Mouse (Mus musculus) stomach, postnatal 0 days (tissue): ENCODE data around the gene Fam183b. TPM values are rescaled to one million over a fixed set of nuclear protein-coding genes. Genes with fewer than 3 reads are reported as not detected.
A peak's percentile ranks its signal among the peaks of the same experiment; 100 is the strongest.

Source experiments
- ATAC-seq: fragments of 200-750 bp; cut with Nextera tagmentation; 2 replicates; pipeline ENCODE4 v1.8.0; 2017; ENCODE audit not compliant: low FRiP score, low TSS enrichment
- DNase-seq: peaks from one replicate; pipeline ENCODE4 v3.0.0-alpha.2; 2016; ENCODE audit warnings: low spot score
- H3K27ac ChIP-seq: fragments of 300-500 bp; sonication (generic); replicated peaks from 2 replicates; pipeline ENCODE4 v1.5.1; 2014; ENCODE audit warnings: mild to moderate bottlenecking, control low read depth
- H3K27me3 ChIP-seq: fragments of 300-500 bp; sonication (generic); 2 replicates; pipeline ENCODE4 v1.6.1; 2014; ENCODE audit warnings: low read length; ENCODE audit not compliant: control insufficient read depth, insufficient read depth
- H3K36me3 ChIP-seq: fragments of 300-500 bp; sonication (generic); 2 replicates; pipeline ENCODE4 v1.6.1; 2014; ENCODE audit warnings: low read length, mixed read lengths; ENCODE audit not compliant: control insufficient read depth, insufficient read depth
- H3K4me1 ChIP-seq: fragments of 300-500 bp; sonication (generic); replicated peaks from 2 replicates; pipeline ENCODE4 v1.6.1; 2014; ENCODE audit warnings: antibody characterized with exemption; ENCODE audit not compliant: control insufficient read depth, insufficient read depth
- H3K4me2 ChIP-seq: fragments of 300-500 bp; sonication (generic); replicated peaks from 2 replicates; pipeline ENCODE4 v1.6.1; 2014; ENCODE audit warnings: low read depth, mild to moderate bottlenecking, control low read depth, moderate library complexity
- H3K4me3 ChIP-seq: fragments of 300-500 bp; sonication (generic); 2 replicates; pipeline ENCODE4 v1.5.1; 2014; ENCODE audit warnings: low read depth, low read length, control low read depth
- H3K9ac ChIP-seq: fragments of 300-500 bp; sonication (generic); 2 replicates; pipeline ENCODE4 v1.6.1; 2014; ENCODE audit warnings: mild to moderate bottlenecking, low read length, control low read depth, mixed read lengths
- H3K9me3 ChIP-seq: fragments of 300-500 bp; sonication (generic); 2 replicates; pipeline ENCODE4 v1.6.1; 2016; ENCODE audit warnings: low read length; ENCODE audit not compliant: control insufficient read depth
- CTCF ChIP-seq: IDR thresholded peaks from 2 replicates; pipeline ENCODE4 v1.5.1; 2016; ENCODE audit warnings: antibody characterized with exemption, low read depth, mild to moderate bottlenecking, moderate library complexity
- EP300 ChIP-seq: optimal IDR thresholded peaks from 2 replicates; pipeline ENCODE3; 2016; ENCODE audit warnings: antibody characterized with exemption
- WGBS: fragments of 180-500 bp; shearing (Covaris S2); extraction: QIAGEN DNeasy Blood & Tissue Kit; methylation state at CpG from one replicate; pipeline ENCODE4 v1.1.7; 2014; 5-methylcytosine and 5-hydroxymethylcytosine counted together
- polyA plus RNA-seq: library from polyadenylated mRNA; unstranded; fragments of >200 nt; fragmentation: Nextera tagmentation; extraction: Ambion mirVana; gene quantifications from 2 replicates; pipeline ENCODE4 v1.2.1, GENCODE M21; 2015

Gene Fam183b
- polyA plus RNA-seq, 1 experiment from 2014 or later = 3.7 TPM

- Histone ChIP-seq H3K4me2 (no peak overlapping the region), H3K27me3 (no peaks in the 10 kb centered on the region), H3K4me1 (no peaks in the 10 kb centered on the region), H3K27ac (no peak overlapping the region), H3K4me3 (no peak overlapping the region), H3K9ac (no peak overlapping the region), H3K36me3 (no peaks in the 10 kb centered on the region), H3K9me3 (no peaks in the 10 kb centered on the region)
- ATAC-seq (peak; percentile 73; the same call in 1 of the 2 replicates), DNase-seq (no peak)
- TF ChIP-seq CTCF (no peak), EP300 (no peak)
- 25% methylated on average over 3 of the region's 3 CpGs for WGBS
These were observed 12.2 kb downstream of the Fam183b start for GRCm38 (mm10) chr11:58789532-58789931.

GRCm38 (mm10) chr11:58788346-58788745, 13.4 kb downstream of the Fam183b start:
- Histone ChIP-seq H3K4me3 (no peak overlapping the region), H3K27ac (no peak overlapping the region), H3K27me3 (no peaks in the 10 kb centered on the region), H3K9me3 (no peaks in the 10 kb centered on the region), H3K9ac (no peak overlapping the region), H3K4me2 (no peak overlapping the region), H3K4me1 (no peaks in the 10 kb centered on the region), H3K36me3 (no peaks in the 10 kb centered on the region)
- 73% methylated on average over 8 of the region's 8 CpGs for whole genome bisulfite sequencing
- DNase-seq = no peak
- no peak for ATAC-seq
- TF ChIP-seq EP300 (no peak), CTCF (no peak)

DNA sequence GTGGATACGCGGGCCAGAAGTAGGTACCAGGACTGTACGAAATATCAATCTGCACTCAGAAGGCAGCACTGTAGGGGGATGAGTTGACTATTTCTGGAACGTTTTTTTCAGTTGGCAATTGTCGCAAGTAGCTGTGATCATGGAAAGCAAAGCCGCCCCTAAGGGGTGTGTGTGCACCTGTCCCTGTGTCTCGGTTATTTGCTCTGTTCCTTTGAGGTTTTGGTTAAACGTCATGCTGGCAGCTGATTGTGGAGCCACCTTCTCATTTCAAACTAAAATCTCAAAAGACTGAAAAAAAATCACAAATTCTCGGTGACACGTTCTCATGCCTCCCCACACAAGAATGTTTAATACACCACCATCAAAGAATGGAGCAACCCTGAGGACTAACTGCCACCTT, 14.1 kb downstream of the Fam183b start:
- Histone ChIP-seq H3K27me3 (no peaks in the 10 kb centered on the region), H3K27ac (no peak overlapping the region), H3K9ac (no peak overlapping the region), H3K4me1 (no peaks in the 10 kb centered on the region), H3K9me3 (no peaks in the 10 kb centered on the region), H3K4me3 (no peak overlapping the region), H3K4me2 (no peak overlapping the region), H3K36me3 (no peaks in the 10 kb centered on the region)
- DNase-seq (no peak), ATAC-seq (no peak)
- TF ChIP-seq EP300 = no peak
- WGBS = 67% methylated on average over 10 of the region's 10 CpGs

- 81% methylated on average over 2 of the region's 2 CpGs for WGBS
- TF ChIP-seq CTCF (no peak), EP300 (no peak)
- no peak for ATAC-seq
- Histone ChIP-seq H3K4me1 (no peaks in the 10 kb centered on the region), H3K4me2 (no peak overlapping the region), H3K36me3 (no peaks in the 10 kb centered on the region), H3K4me3 (no peak overlapping the region), H3K27ac (no peak overlapping the region), H3K9ac (no peak overlapping the region), H3K27me3 (no peaks in the 10 kb centered on the region), H3K9me3 (no peaks in the 10 kb centered on the region)
- DNase-seq = no peak
These were observed 17.6 kb downstream of the Fam183b start for GRCm38 (mm10) chr11:58784182-58784581.

- Histone ChIP-seq H3K9ac (no peak within 1 kb of the TSS), H3K9me3 (no peaks in the 10 kb centered on the region), H3K27me3 (no peaks in the 10 kb centered on the region), H3K4me3 (no peak within 1 kb of the TSS), H3K27ac (no peak within 1 kb of the TSS), H3K36me3 (no peaks in the 10 kb centered on the region), H3K4me1 (no peaks in the 10 kb centered on the region), H3K4me2 (no peak within 1 kb of the TSS)
- WGBS = 62% methylated on average over 6 of the region's 6 CpGs
- TF ChIP-seq CTCF = no peak
- TF ChIP-seq EP300 = no peak
- ATAC-seq = no peak
- no peak for DNase-seq
These were observed 19.2 kb downstream of the Fam183b start, which contains the start of gene Olfr314 for GRCm38 (mm10) chr11:58782480-58783089. Gene Olfr314 (plus strand): TSS chr11:58782952.

DNA sequence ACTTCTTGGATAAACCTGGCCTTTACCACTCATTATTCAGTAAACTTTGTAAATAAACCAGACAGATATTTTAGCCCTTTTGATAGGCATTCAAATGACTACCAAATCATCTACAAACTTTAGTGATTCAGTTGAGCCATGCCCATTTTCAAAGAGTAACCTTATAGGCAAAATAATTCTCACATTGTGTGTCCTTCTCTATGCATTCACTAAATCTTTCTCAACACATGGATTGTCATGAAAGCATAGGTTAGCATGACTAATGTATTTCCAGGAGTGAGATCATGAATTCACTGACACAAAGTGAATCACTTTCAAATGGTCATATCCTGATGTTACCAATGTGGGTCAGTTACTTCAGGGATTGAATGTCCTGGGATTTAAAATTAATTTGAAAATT, 28.9 kb downstream of the Fam183b start, which contains the start of gene Olfr315:
TSS of gene Olfr315 (plus strand) at position 301 of the 400 bp plus-strand sequence.
- TF ChIP-seq EP300 (no peak), CTCF (no peak)
- H3K27me3 ChIP-seq = no peaks in the 10 kb centered on the region
- no peak within 1 kb of the TSS for H3K4me3 ChIP-seq
- no peak for ATAC-seq
- H3K27ac ChIP-seq = no peak within 1 kb of the TSS
- H3K4me2 ChIP-seq = no peak within 1 kb of the TSS
- H3K9me3 ChIP-seq = no peaks in the 10 kb centered on the region
- no peak within 1 kb of the TSS for H3K9ac ChIP-seq
- DNase-seq = no peak
- no peaks in the 10 kb centered on the region for H3K36me3 ChIP-seq
- H3K4me1 ChIP-seq = no peaks in the 10 kb centered on the region
